Mouse (Mus musculus) megakaryocyte, embryonic 14.5 days (primary cell): ENCODE data around the gene Slco2a1. TPM values are rescaled to one million over a fixed set of nuclear protein-coding genes. Genes with fewer than 3 reads are reported as not detected.

ENCODE experiments used
- H3K27me3 ChIP-seq: replicated peaks from 2 replicates; pipeline ENCODE3; 2012; ENCODE audit warnings: inconsistent platforms
- H3K36me3 ChIP-seq: replicated peaks from 2 replicates; pipeline ENCODE3; 2012; ENCODE audit warnings: low read length, inconsistent platforms, mixed read lengths
- H3K4me1 ChIP-seq: 2 replicates; pipeline ENCODE4 v1.6.1; 2012; ENCODE audit warnings: inconsistent platforms
- H3K4me3 ChIP-seq: replicated peaks from 2 replicates; pipeline ENCODE3; 2012; ENCODE audit warnings: moderate library complexity, mild to moderate bottlenecking, inconsistent platforms
- H3K9me3 ChIP-seq: 2 replicates; pipeline ENCODE4 v1.6.1; 2012; ENCODE audit warnings: inconsistent platforms
- FLI1 ChIP-seq: IDR thresholded peaks from 2 replicates; pipeline ENCODE4 v1.6.1; 2012; ENCODE audit warnings: low read length, inconsistent platforms, mixed read lengths
- GATA1 ChIP-seq: IDR thresholded peaks from 3 replicates; pipeline ENCODE4 v1.6.1; 2012; ENCODE audit warnings: mixed read lengths, low read length, inconsistent platforms, borderline replicate concordance
- polyA plus RNA-seq: library from polyadenylated mRNA; stranded (reverse); fragments of >175 nt; gene quantifications from 2 replicates; pipeline ENCODE4 v1.2.3, GENCODE M21; 2012; ENCODE audit warnings: low replicate concordance; ENCODE audit not compliant: insufficient read depth

The Slco2a1 gene
- polyA plus RNA-seq, 1 experiment = not detected

GRCm38 (mm10) chr9:103076836-103077531, 88.5 kb downstream of the Slco2a1 start:
- TF ChIP-seq FLI1 = no peak
- no peak for TF ChIP-seq GATA1
- no peak overlapping the region for H3K4me3 ChIP-seq
- H3K36me3 ChIP-seq = no peaks in the 10 kb centered on the region
- peaks cover 33% of the 10 kb centered on the region for H3K9me3 ChIP-seq
- peaks cover 8% of the 10 kb centered on the region; the same call in 1 of the 2 replicates for H3K4me1 ChIP-seq
- H3K27me3 ChIP-seq = peaks cover 7% of the 10 kb centered on the region

GRCm38 (mm10) chr9:103078194-103078691, 89.7 kb downstream of the Slco2a1 start:
- peaks cover 8% of the 10 kb centered on the region; the same call in 1 of the 2 replicates for H3K4me1 ChIP-seq

GRCm38 (mm10) chr9:103080211-103080610, 91.7 kb downstream of the Slco2a1 start:
- H3K9me3 ChIP-seq = peaks cover 28% of the 10 kb centered on the region
- peaks cover 24% of the 10 kb centered on the region for H3K27me3 ChIP-seq

More at GRCm38 (mm10) chr9:103078194-103078691, 89.7 kb downstream of the Slco2a1 start:
- Histone ChIP-seq H3K36me3 (no peaks in the 10 kb centered on the region), H3K4me3 (no peak overlapping the region), H3K27me3 (peaks cover 12% of the 10 kb centered on the region), H3K9me3 (peaks cover 33% of the 10 kb centered on the region)
- TF ChIP-seq FLI1 = no peak
- TF ChIP-seq GATA1 = no peak

GRCm38 (mm10) chr9:103082246-103082975, 93.9 kb downstream of the Slco2a1 start:
- H3K9me3 ChIP-seq = peaks cover 12% of the 10 kb centered on the region
- H3K36me3 ChIP-seq = no peaks in the 10 kb centered on the region
- H3K27me3 ChIP-seq = peaks cover 39% of the 10 kb centered on the region
- H3K4me3 ChIP-seq = no peak overlapping the region
- H3K4me1 ChIP-seq = peaks cover 8% of the 10 kb centered on the region; the same call in 1 of the 2 replicates
- no peak for TF ChIP-seq GATA1
- TF ChIP-seq FLI1 = no peak

More at GRCm38 (mm10) chr9:103080211-103080610, 91.7 kb downstream of the Slco2a1 start:
- H3K4me1 ChIP-seq = peaks cover 8% of the 10 kb centered on the region; the same call in 1 of the 2 replicates
- no peak for TF ChIP-seq FLI1
- no peak for TF ChIP-seq GATA1
- H3K4me3 ChIP-seq = no peak overlapping the region
- no peaks in the 10 kb centered on the region for H3K36me3 ChIP-seq

GRCm38 (mm10) chr9:103083405-103083804, 94.9 kb downstream of the Slco2a1 start:
- Histone ChIP-seq H3K27me3 (peaks cover 39% of the 10 kb centered on the region), H3K9me3 (peaks cover 6% of the 10 kb centered on the region; the same call in 1 of the 2 replicates), H3K4me3 (no peak overlapping the region), H3K36me3 (no peaks in the 10 kb centered on the region), H3K4me1 (0 out of 2 replicates have a peak, but pooled peaks cover 1% of the 10 kb centered on the region)
- TF ChIP-seq FLI1 = no peak
- no peak for TF ChIP-seq GATA1

GRCm38 (mm10) chr9:103086736-103087135, 98.2 kb downstream of the Slco2a1 start:
- Histone ChIP-seq H3K9me3 (no peaks in the 10 kb centered on the region), H3K27me3 (peaks cover 50% of the 10 kb centered on the region), H3K36me3 (no peaks in the 10 kb centered on the region), H3K4me1 (no peaks in the 10 kb centered on the region), H3K4me3 (no peak overlapping the region)
- TF ChIP-seq FLI1 = no peak
- TF ChIP-seq GATA1 = no peak

- H3K9me3 ChIP-seq = no peaks in the 10 kb centered on the region
- peaks cover 51% of the 10 kb centered on the region for H3K27me3 ChIP-seq
- no peaks in the 10 kb centered on the region for H3K36me3 ChIP-seq
- no peak for TF ChIP-seq GATA1
- no peak for TF ChIP-seq FLI1
- peaks cover 4% of the 10 kb centered on the region for H3K4me1 ChIP-seq
- H3K4me3 ChIP-seq = no peak overlapping the region
These were observed 98.8 kb downstream of the Slco2a1 start for GRCm38 (mm10) chr9:103087301-103087700.

GRCm38 (mm10) chr9:103088661-103089060, 100.1 kb downstream of the Slco2a1 start:
- TF ChIP-seq GATA1 (no peak), FLI1 (no peak)
- peaks cover 53% of the 10 kb centered on the region for H3K27me3 ChIP-seq

GRCm38 (mm10) chr9:103090116-103090875, 101.8 kb downstream of the Slco2a1 start:
- H3K4me3 ChIP-seq = no peak overlapping the region
- peaks cover 47% of the 10 kb centered on the region for H3K27me3 ChIP-seq
- peaks cover 9% of the 10 kb centered on the region for H3K4me1 ChIP-seq
- TF ChIP-seq FLI1 (no peak), GATA1 (no peak)
- H3K9me3 ChIP-seq = no peaks in the 10 kb centered on the region
- no peaks in the 10 kb centered on the region for H3K36me3 ChIP-seq

More at GRCm38 (mm10) chr9:103088661-103089060, 100.1 kb downstream of the Slco2a1 start:
- Histone ChIP-seq H3K4me3 (no peak overlapping the region), H3K4me1 (peaks cover 9% of the 10 kb centered on the region), H3K36me3 (no peaks in the 10 kb centered on the region), H3K9me3 (no peaks in the 10 kb centered on the region)
